Mouse (Mus musculus): ENCODE data around the gene Ncapg.

- TF ChIP-seq POLR2A (IDR thresholded peaks at IDR 0.05; ENCODE audit: low read depth, low read length) (no peak), CTCF (IDR thresholded peaks at IDR 0.05; ENCODE audit: borderline replicate concordance, insufficient read depth, low read length) (no peak)
Observed at GRCm38 (mm10) chr5:45718848-45719488, 49.2 kb downstream of the Ncapg start.

Data from embryonic fibroblast, embryonic 13.5 days (primary cell).